Mouse (Mus musculus): ENCODE results near the gene Parl. TPM values are rescaled to one million over a fixed set of nuclear protein-coding genes. Genes with fewer than 3 reads are reported as not detected.

The Parl gene
- 86.1 and 91.2 TPM in 2 replicates for polyA plus RNA-seq (2015; fragmentation: Nextera tagmentation; extraction: Ambion mirVana)

DNA sequence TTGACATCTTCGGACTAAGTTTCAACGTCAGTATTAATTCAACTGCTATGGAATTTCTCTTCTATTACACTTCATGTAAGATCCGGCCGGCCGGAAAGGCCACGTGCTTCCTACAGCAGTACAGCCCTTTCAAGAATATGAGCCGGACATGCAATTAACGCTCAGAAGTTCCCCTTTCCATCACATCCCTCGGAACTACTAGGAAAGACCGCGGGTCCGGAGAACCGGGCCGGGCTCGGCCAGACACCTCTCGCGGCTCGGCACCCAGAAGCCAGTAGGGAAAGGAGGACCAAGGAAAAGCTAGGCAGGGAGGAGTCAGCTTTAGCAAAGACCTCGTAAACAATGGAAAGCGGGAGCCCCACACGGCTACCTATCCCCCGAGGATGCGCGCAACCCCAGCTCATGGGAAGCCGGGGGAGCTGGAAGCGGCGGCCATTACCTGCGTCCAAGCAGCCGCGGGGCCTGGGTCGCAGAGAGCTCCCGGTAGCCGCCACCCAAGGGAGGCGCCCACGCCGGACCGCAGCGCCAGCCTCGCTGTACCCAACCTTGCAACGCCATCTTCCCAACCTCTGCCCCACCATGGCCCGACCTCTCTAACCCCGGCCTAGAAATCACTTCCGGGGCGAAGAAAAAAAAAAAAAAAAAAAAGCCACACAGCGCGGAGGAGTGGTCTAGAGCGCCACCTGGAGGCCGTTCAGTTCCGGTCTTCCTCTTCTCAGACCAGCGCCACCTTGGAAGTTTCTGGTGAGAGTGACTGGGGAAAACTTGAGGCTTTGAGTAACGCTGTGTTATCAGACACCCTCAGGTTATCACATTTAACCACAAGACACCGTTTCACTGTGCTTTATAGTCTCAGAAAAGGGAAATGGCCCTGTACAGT, at the start of gene Parl:
TSS of gene Parl (minus strand) at position 618 of the 880 bp plus-strand sequence.
- peaks cover 3% of the 10 kb centered on the region; the same call in 1 of the 2 replicates for H3K36me3 ChIP-seq (ENCODE audit: insufficient read depth, low read length)
- H3K9ac ChIP-seq (replicated peaks; ENCODE audit: low read length) = peak within 1 kb of the TSS; percentile 82
- no peaks in the 10 kb centered on the region for H3K9me3 ChIP-seq (ENCODE audit: low read length)
- peak within 1 kb of the TSS; percentile 74 for H3K27ac ChIP-seq (ENCODE audit: low read length)
- peak within 1 kb of the TSS; percentile 91 for H3K4me3 ChIP-seq (ENCODE audit: low read length)
- peak; percentile 88 for ATAC-seq (ENCODE audit: low FRiP score, low TSS enrichment)
- under 1% methylated on average over 52 of the region's 52 CpGs for WGBS
- H3K4me1 ChIP-seq (ENCODE audit: insufficient read depth, low read length) = peaks cover 15% of the 10 kb centered on the region
- peak within 1 kb of the TSS; percentile 83 for H3K4me2 ChIP-seq (replicated peaks; ENCODE audit: low read depth, low read length)
- no peaks in the 10 kb centered on the region for H3K27me3 ChIP-seq (ENCODE audit: insufficient read depth, low read length)

DNA sequence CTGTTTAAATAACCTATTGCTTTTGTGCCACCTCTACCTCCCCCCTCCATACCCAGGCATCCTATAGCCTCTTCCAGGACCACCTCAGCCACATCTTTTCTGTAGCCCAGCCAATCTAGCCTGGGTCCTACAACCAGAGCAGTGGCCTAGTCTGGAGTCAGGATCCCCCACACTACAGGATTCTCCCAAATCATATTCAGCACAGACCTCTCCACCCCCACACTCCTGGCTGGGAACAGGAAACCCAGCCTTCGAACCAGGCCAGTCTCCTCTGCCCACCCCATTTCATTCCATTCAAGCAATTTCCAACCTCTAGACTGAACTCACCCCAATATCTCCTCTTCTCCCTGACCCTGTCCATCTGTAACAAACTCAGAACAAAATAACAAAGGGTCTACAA, 43.3 kb upstream of the Parl start:
- no peaks in the 10 kb centered on the region for H3K9me3 ChIP-seq (ENCODE audit: low read length)
- 71% methylated on average over 1 of the region's 1 CpGs for WGBS
- no peak for ATAC-seq (ENCODE audit: low FRiP score, low TSS enrichment)
- no peaks in the 10 kb centered on the region for H3K27me3 ChIP-seq (ENCODE audit: insufficient read depth, low read length)
- no peak overlapping the region for H3K4me3 ChIP-seq (ENCODE audit: low read length)
- H3K4me2 ChIP-seq (replicated peaks; ENCODE audit: low read depth, low read length) = no peak overlapping the region
- no peaks in the 10 kb centered on the region for H3K4me1 ChIP-seq (ENCODE audit: insufficient read depth, low read length)
- H3K9ac ChIP-seq (replicated peaks; ENCODE audit: low read length) = no peak overlapping the region
- no peak overlapping the region for H3K27ac ChIP-seq (ENCODE audit: low read length)
- H3K36me3 ChIP-seq (ENCODE audit: insufficient read depth, low read length) = peaks cover 4% of the 10 kb centered on the region; the same call in 1 of the 2 replicates

DNA sequence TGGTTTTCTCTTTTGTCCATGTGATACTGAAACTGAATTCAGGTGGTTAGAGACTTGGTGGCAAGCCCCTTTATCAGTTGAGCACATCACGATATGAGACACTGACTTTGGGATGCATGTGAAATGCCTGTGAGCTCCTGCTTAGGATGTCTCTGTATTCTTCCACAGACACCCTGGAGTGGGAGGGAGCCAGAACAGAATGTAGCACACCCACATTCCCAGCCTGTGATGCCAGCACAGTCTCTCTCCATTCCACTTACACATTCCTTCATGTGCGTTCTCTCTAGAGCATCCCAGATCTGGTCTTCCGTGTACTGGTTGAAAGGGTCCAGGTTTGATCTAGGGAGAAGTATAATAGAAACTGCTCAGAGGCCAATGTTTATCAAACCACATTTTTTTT, 36.4 kb upstream of the Parl start:
- Histone ChIP-seq H3K27ac (ENCODE audit: low read length) (no peak overlapping the region), H3K27me3 (ENCODE audit: insufficient read depth, low read length) (no peaks in the 10 kb centered on the region), H3K9ac (replicated peaks; ENCODE audit: low read length) (no peak overlapping the region), H3K36me3 (ENCODE audit: insufficient read depth, low read length) (peaks cover 31% of the 10 kb centered on the region), H3K4me2 (replicated peaks; ENCODE audit: low read depth, low read length) (no peak overlapping the region), H3K4me1 (ENCODE audit: insufficient read depth, low read length) (no peaks in the 10 kb centered on the region), H3K9me3 (ENCODE audit: low read length) (no peaks in the 10 kb centered on the region), H3K4me3 (ENCODE audit: low read length) (no peak overlapping the region)
- ATAC-seq (ENCODE audit: low FRiP score, low TSS enrichment) = no peak
- 98% methylated on average over 3 of the region's 3 CpGs for WGBS

DNA sequence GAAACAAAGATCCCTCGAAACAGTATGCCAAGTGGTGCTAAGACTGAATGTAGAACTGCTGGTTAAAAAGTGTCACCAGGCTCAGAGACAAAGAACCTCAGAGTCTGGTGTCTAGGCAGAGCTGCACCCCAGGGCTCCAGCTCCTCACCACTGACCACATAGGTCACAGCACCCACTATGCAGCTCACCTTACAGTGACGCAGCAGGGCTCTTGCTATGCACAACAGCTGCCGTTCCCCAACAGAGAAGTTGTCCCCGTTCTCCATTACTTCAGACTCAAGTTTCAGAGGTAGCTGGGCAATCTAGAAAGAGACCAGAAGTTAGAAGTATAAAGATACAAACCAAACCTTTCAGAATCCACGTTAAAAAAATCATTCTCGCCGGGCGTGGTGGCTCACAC, 32.7 kb upstream of the Parl start:
- Histone ChIP-seq H3K36me3 (ENCODE audit: insufficient read depth, low read length) (peaks cover 39% of the 10 kb centered on the region), H3K4me1 (ENCODE audit: insufficient read depth, low read length) (no peaks in the 10 kb centered on the region), H3K9me3 (ENCODE audit: low read length) (no peaks in the 10 kb centered on the region), H3K9ac (replicated peaks; ENCODE audit: low read length) (no peak overlapping the region), H3K4me2 (replicated peaks; ENCODE audit: low read depth, low read length) (no peak overlapping the region), H3K27me3 (ENCODE audit: insufficient read depth, low read length) (no peaks in the 10 kb centered on the region), H3K4me3 (ENCODE audit: low read length) (no peak overlapping the region), H3K27ac (ENCODE audit: low read length) (no peak overlapping the region)
- no peak for ATAC-seq (ENCODE audit: low FRiP score, low TSS enrichment)
- 95% methylated on average over 8 of the region's 8 CpGs for WGBS

DNA sequence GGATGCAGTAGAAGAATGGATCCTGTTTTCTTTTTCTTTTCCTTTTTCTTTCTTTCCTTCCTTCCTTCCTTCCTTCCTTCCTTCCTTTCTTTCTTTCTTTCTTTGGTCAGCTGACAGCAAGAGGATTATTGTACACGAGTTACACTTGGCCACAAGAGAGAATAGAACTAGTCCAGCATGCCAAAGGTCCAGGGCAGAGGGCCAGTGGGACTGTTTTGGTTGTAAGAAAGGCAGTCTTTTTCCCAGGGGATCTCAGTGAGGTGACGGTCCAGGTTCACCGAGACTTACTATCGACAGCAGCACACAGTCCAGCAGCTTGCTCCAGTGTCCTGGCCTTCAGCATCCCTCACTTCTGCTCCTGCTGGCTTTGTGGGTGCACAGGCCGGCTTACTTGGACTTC, 26.1 kb upstream of the Parl start:
- H3K36me3 ChIP-seq (ENCODE audit: insufficient read depth, low read length) = peaks cover 12% of the 10 kb centered on the region
- WGBS = 86% methylated on average over 5 of the region's 5 CpGs
- no peak overlapping the region for H3K27ac ChIP-seq (ENCODE audit: low read length)
- no peak overlapping the region for H3K9ac ChIP-seq (replicated peaks; ENCODE audit: low read length)
- H3K4me3 ChIP-seq (ENCODE audit: low read length) = no peak overlapping the region
- no peak overlapping the region for H3K4me2 ChIP-seq (replicated peaks; ENCODE audit: low read depth, low read length)
- no peaks in the 10 kb centered on the region for H3K27me3 ChIP-seq (ENCODE audit: insufficient read depth, low read length)
- ATAC-seq (ENCODE audit: low FRiP score, low TSS enrichment) = no peak
- no peaks in the 10 kb centered on the region for H3K9me3 ChIP-seq (ENCODE audit: low read length)
- no peaks in the 10 kb centered on the region for H3K4me1 ChIP-seq (ENCODE audit: insufficient read depth, low read length)

DNA sequence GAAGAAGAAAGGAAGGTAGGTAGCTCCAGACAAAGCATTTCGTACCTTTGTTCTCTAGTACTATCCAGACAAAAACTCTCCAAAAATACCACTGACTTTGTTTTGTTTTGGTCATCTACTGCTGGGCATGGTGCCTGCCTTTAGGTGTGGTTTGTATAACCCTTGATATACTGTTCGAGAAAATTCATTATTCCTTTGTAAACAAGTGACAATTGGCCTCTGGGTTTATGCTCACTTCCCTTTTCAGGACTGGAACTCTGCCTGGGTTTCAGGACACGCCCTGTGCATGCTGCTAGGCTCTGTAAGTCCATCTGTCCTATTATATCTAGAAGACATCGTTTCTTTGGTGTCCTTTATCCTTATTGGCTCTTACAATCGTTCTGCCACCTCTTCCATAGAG, 23.1 kb upstream of the Parl start, which contains the start of gene Cyp2ab1:
TSS of gene Cyp2ab1 (minus strand) at position 119 of the 400 bp plus-strand sequence.
- H3K4me3 ChIP-seq (ENCODE audit: low read length) = no peak within 1 kb of the TSS
- no peak within 1 kb of the TSS for H3K4me2 ChIP-seq (replicated peaks; ENCODE audit: low read depth, low read length)
- WGBS = 76% methylated on average over 5 of the region's 5 CpGs
- no peak within 1 kb of the TSS for H3K9ac ChIP-seq (replicated peaks; ENCODE audit: low read length)
- no peaks in the 10 kb centered on the region for H3K27me3 ChIP-seq (ENCODE audit: insufficient read depth, low read length)
- H3K9me3 ChIP-seq (ENCODE audit: low read length) = no peaks in the 10 kb centered on the region
- no peaks in the 10 kb centered on the region for H3K4me1 ChIP-seq (ENCODE audit: insufficient read depth, low read length)
- H3K27ac ChIP-seq (ENCODE audit: low read length) = no peak within 1 kb of the TSS
- no peak for ATAC-seq (ENCODE audit: low FRiP score, low TSS enrichment)
- H3K36me3 ChIP-seq (ENCODE audit: insufficient read depth, low read length) = peaks cover 7% of the 10 kb centered on the region; the same call in 1 of the 2 replicates

DNA sequence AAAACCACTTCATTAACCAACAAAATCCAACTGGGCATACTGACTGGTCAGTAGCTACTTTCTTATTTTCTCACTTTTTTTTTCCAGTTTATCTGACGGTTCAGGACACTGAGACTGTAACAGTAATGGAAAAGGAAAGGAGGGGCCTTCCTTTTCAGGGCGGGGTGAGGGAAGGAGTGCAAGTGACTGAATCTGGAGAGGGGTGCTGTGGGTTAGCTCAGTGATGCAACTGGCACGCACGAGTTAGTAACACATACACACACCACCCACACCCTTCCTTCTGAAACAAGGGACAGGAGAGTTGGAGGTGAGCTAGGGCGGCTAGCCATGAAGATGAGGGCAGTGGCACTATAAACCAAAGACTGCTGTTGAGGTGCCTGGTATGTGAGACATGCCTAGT, 21.7 kb upstream of the Parl start:
- Histone ChIP-seq H3K9ac (replicated peaks; ENCODE audit: low read length) (no peak overlapping the region), H3K4me1 (ENCODE audit: insufficient read depth, low read length) (no peaks in the 10 kb centered on the region), H3K36me3 (ENCODE audit: insufficient read depth, low read length) (no peaks in the 10 kb centered on the region), H3K4me2 (replicated peaks; ENCODE audit: low read depth, low read length) (no peak overlapping the region), H3K9me3 (ENCODE audit: low read length) (no peaks in the 10 kb centered on the region), H3K27ac (ENCODE audit: low read length) (no peak overlapping the region), H3K27me3 (ENCODE audit: insufficient read depth, low read length) (no peaks in the 10 kb centered on the region), H3K4me3 (ENCODE audit: low read length) (no peak overlapping the region)
- WGBS = 71% methylated on average over 5 of the region's 5 CpGs
- no peak for ATAC-seq (ENCODE audit: low FRiP score, low TSS enrichment)

DNA sequence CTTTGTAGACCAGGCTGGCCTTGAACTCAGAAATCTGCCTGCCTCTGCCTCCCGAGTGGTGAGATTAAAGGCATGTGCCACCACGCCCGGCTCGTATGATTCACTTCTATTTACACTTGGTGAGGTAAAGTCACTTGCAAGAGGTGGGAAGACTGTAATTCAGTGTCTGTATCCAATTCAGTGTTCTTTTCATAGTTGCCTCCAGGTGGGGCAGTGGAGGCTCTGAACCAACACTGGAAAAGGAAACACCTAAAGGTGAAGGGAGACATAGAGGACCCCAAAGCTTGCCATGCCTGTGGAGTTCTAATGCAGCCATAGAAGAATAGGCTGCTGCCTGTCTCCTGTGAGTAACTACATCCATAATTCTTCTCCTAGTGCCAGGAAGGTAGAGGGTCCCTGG, 20.1 kb upstream of the Parl start:
- H3K9ac ChIP-seq (replicated peaks; ENCODE audit: low read length) = no peak overlapping the region
- H3K36me3 ChIP-seq (ENCODE audit: insufficient read depth, low read length) = no peaks in the 10 kb centered on the region
- H3K4me2 ChIP-seq (replicated peaks; ENCODE audit: low read depth, low read length) = no peak overlapping the region
- H3K9me3 ChIP-seq (ENCODE audit: low read length) = no peaks in the 10 kb centered on the region
- no peaks in the 10 kb centered on the region for H3K27me3 ChIP-seq (ENCODE audit: insufficient read depth, low read length)
- no peak overlapping the region for H3K4me3 ChIP-seq (ENCODE audit: low read length)
- H3K27ac ChIP-seq (ENCODE audit: low read length) = no peak overlapping the region
- no peak for ATAC-seq (ENCODE audit: low FRiP score, low TSS enrichment)
- no peaks in the 10 kb centered on the region for H3K4me1 ChIP-seq (ENCODE audit: insufficient read depth, low read length)
- 81% methylated on average over 4 of the region's 4 CpGs for WGBS

DNA sequence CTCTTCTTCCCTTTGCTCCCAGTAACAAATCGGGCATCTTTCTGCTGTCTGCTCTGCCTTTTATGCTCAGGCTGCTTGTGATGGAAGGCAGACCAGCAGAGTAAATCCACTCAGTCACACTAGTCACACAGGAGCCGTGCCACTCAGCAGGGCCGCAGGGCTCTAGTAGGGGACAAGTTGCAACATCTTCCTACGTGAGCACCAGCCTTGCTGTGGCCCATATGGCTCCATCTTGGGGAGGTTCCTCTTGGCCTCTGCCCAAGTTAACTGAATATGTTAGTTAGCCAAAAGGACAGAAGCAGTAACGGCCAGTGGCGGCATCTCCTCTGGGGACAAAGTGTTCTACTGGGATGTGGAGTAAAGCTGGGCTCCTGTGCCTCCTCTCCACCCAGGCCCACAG, 14.6 kb upstream of the Parl start:
- no peak overlapping the region for H3K27ac ChIP-seq (ENCODE audit: low read length)
- no peak overlapping the region for H3K4me3 ChIP-seq (ENCODE audit: low read length)
- H3K9me3 ChIP-seq (ENCODE audit: low read length) = no peaks in the 10 kb centered on the region
- H3K4me2 ChIP-seq (replicated peaks; ENCODE audit: low read depth, low read length) = no peak overlapping the region
- no peak overlapping the region for H3K9ac ChIP-seq (replicated peaks; ENCODE audit: low read length)
- WGBS = 83% methylated on average over 6 of the region's 6 CpGs
- H3K36me3 ChIP-seq (ENCODE audit: insufficient read depth, low read length) = no peaks in the 10 kb centered on the region
- no peaks in the 10 kb centered on the region for H3K27me3 ChIP-seq (ENCODE audit: insufficient read depth, low read length)
- H3K4me1 ChIP-seq (ENCODE audit: insufficient read depth, low read length) = no peaks in the 10 kb centered on the region
- no peak for ATAC-seq (ENCODE audit: low FRiP score, low TSS enrichment)

DNA sequence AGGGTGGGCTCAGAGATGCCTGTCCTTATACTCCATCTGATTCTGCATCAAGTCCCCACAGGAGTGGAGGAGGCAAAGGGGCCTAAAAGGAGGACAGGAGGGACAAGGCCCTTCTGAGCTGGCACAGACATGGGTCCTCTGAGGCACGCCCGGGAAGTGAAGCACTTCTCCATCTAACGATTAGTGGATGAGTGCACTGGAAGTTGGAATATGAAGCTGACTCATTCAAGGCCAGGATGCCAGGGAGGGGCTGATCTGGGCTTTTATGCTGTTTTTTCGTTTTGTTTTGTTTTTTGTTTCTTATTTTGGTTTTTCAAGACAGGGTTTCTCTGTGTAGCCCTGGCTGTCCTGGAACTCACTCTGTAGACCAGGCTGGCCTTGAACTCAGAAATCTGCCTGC, 13.1 kb upstream of the Parl start:
- no peaks in the 10 kb centered on the region for H3K9me3 ChIP-seq (ENCODE audit: low read length)
- no peaks in the 10 kb centered on the region for H3K36me3 ChIP-seq (ENCODE audit: insufficient read depth, low read length)
- no peak overlapping the region for H3K4me3 ChIP-seq (ENCODE audit: low read length)
- H3K27ac ChIP-seq (ENCODE audit: low read length) = no peak overlapping the region
- H3K4me1 ChIP-seq (ENCODE audit: insufficient read depth, low read length) = no peaks in the 10 kb centered on the region
- no peaks in the 10 kb centered on the region for H3K27me3 ChIP-seq (ENCODE audit: insufficient read depth, low read length)
- H3K9ac ChIP-seq (replicated peaks; ENCODE audit: low read length) = no peak overlapping the region
- no peak overlapping the region for H3K4me2 ChIP-seq (replicated peaks; ENCODE audit: low read depth, low read length)
- WGBS = 83% methylated on average over 4 of the region's 4 CpGs
- ATAC-seq (ENCODE audit: low FRiP score, low TSS enrichment) = no peak

Data from kidney, embryonic 16.5 days (tissue).